ENCODE assay signal across 22 mouse cellular contexts in the genomic region with DNA sequence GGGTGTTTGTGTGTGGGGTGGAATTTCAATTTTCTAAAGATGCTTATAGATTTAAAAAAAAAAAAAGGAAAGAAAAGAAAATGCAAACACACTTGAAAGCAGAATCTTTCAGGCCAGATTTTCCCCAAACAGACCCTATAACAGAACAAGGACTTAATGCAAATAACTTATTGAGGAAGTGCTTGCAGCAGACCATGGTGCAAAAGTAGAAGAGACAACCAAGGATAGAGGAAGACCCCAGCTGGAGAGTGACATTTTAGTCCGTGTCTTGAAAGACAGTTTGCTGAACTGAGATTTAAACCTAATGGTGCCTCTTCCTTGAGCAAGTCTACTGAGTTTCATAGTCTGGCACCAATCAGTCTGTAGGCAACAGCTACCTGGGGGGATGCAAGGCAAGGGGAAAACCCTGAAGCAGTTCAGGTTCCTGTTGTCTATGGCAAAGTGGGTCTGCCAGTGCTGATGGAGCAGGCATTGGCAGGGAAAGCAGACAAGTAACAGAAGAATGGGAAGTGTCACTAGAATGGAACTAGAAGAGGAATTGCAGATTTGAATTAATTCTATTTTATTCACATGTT.
"Had no signal": no experiment of that assay in that cellular context is flagged by ENCODE, and none has a peak within 500 bp of the region (broad histone marks: within the 10 kb centered on the region; RNA-seq: fewer than 3 reads in every experiment).

No protein-coding gene starts in this region.

- H3K27ac ChIP-seq: kidney, postnatal 0 days; layer of hippocampus, adult 2 months; limb, embryonic 10.5 days; limb, embryonic 13.5 days; liver, embryonic 12.5 days; liver, embryonic 15.5 days; lung, embryonic 15.5 days; midbrain, embryonic 12.5 days; midbrain, embryonic 15.5 days; neural tube, embryonic 12.5 days; neural tube, embryonic 15.5 days had no signal

- H3K4me3 ChIP-seq: layer of hippocampus, adult 2 months; limb, embryonic 10.5 days; limb, embryonic 13.5 days; liver, embryonic 12.5 days; liver, embryonic 15.5 days; lung, embryonic 15.5 days; midbrain, embryonic 12.5 days; midbrain, embryonic 15.5 days; neural tube, embryonic 12.5 days; neural tube, embryonic 15.5 days had no signal

- DNase-seq: kidney, adult 18-20 months; kidney, adult 9 months; kidney, postnatal 25 days; layer of hippocampus, adult 9-11 months; liver; lung, adult 18-20 months; lung, postnatal 10 days; lung, postnatal 36 days; retina, postnatal 1 day; thymus, adult 18-20 months; thymus, postnatal 36 days had no signal

- H3K27me3 ChIP-seq: limb, embryonic 13.5 days; liver, embryonic 12.5 days; liver, embryonic 15.5 days; lung, embryonic 15.5 days; midbrain, embryonic 12.5 days; midbrain, embryonic 15.5 days; neural tube, embryonic 12.5 days; neural tube, embryonic 15.5 days had no signal

- H3K4me2 ChIP-seq: limb, embryonic 13.5 days; liver, embryonic 12.5 days; liver, embryonic 15.5 days; lung, embryonic 15.5 days; midbrain, embryonic 12.5 days; midbrain, embryonic 15.5 days; neural tube, embryonic 12.5 days; neural tube, embryonic 15.5 days had no signal

- H3K4me1 ChIP-seq: limb, embryonic 10.5 days; limb, embryonic 13.5 days; liver, embryonic 12.5 days; liver, embryonic 15.5 days; lung, embryonic 15.5 days; midbrain, embryonic 12.5 days; midbrain, embryonic 15.5 days; neural tube, embryonic 12.5 days; neural tube, embryonic 15.5 days had no signal

- H3K9me3 ChIP-seq: limb, embryonic 10.5 days; limb, embryonic 13.5 days; liver, embryonic 12.5 days; liver, embryonic 15.5 days; lung, embryonic 15.5 days; midbrain, embryonic 12.5 days; midbrain, embryonic 15.5 days; neural tube, embryonic 12.5 days; neural tube, embryonic 15.5 days had no signal

- H3K36me3 ChIP-seq: limb, embryonic 10.5 days; limb, embryonic 13.5 days; liver, embryonic 12.5 days; liver, embryonic 15.5 days; lung, embryonic 15.5 days; midbrain, embryonic 12.5 days; midbrain, embryonic 15.5 days; neural tube, embryonic 12.5 days; neural tube, embryonic 15.5 days had no signal

- H3K9ac ChIP-seq: limb, embryonic 13.5 days; liver, embryonic 12.5 days; liver, embryonic 15.5 days; lung, embryonic 15.5 days; midbrain, embryonic 12.5 days; midbrain, embryonic 15.5 days; neural tube, embryonic 12.5 days; neural tube, embryonic 15.5 days had no signal

- ATAC-seq: liver, embryonic 12.5 days; midbrain, embryonic 15.5 days had no signal
